Mouse (Mus musculus): ENCODE data around the gene Sucla2. TPM values are rescaled to one million over a fixed set of nuclear protein-coding genes. Genes with fewer than 3 reads are reported as not detected.
"Not testable (repeated sequence)": the region's sequence is repeated elsewhere in the genome, so short reads cannot be mapped to it uniquely, and the experiment has no call there.

Gene Sucla2
- total RNA-seq, 2 experiments from 2014 or later, result 73.1 to 104 TPM

DNA sequence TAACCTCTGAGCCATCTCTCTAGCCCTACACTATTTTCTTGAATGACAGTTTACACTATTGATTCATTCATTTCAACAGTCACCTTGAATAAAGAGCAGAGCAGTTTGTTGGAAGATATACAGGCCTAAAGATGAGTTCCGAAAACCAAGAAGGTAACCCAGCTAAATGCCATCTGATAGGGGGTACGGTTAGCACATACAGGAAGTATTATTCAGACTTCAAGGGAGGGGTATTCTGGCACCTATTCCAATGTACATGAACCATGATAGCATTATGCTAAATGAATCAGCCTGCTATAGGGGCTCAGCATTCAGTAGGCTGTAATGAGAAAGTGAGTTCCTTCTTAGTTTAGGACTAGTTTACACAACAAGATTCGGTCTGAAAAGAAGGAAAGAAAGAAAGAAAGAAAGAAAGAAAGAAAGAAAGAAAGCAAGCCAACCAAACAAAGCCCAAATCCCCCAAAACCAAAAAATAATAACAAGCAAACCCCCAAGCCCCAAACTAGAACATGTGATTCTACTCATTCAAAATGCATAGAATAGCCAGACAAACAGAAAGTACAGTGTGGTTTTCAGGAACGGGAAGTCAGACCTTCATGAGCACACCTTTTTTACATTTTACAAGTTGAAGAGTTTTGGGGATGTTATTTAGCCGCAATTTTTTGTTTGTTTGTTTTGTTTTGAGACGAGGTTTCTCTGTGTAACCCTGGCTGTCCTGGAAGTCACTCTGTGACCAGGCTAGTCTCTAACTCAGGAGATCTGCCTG, 16.3 kb upstream of the Sucla2 start:
- no peak for ATAC-seq (replicated peaks; ENCODE audit: poor library complexity)

DNA sequence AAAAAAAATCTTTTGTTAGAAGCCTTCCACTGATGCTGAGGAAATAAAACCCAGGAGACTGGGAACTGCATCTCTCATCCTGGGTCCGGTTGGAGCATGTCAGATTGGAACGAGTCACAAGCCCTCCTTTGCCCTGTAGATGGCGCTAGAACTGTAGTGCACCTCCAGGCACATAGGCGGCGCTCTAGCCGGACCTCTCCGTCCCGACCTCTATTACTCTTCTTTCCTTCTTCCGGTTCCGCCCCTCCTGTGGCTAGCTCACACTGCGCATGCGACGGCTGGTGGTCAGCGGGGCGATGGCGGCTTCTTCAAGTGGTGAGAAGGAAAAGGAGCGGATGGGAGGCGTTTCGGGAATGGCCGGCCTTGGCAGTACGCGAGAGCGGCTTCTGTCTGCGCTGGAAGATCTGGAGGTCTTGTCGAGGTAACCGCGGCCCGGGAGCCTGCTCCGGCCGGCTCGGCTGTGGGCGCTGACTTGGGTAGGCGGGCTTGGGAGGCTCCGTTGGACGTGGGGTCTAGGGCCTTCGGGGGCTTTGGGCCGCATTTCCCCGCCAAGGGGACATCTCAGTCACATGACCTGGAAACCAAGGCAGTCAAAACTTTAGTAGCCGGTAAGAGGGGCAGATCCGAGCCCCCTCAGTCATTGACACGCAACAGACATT, 15.2 kb upstream of the Sucla2 start, which contains the start of gene Med4:
Med4 (plus strand) TSS at position 261 of the 659 bp plus-strand sequence.
- peak; percentile 89 for ATAC-seq (replicated peaks; ENCODE audit: poor library complexity)

DNA sequence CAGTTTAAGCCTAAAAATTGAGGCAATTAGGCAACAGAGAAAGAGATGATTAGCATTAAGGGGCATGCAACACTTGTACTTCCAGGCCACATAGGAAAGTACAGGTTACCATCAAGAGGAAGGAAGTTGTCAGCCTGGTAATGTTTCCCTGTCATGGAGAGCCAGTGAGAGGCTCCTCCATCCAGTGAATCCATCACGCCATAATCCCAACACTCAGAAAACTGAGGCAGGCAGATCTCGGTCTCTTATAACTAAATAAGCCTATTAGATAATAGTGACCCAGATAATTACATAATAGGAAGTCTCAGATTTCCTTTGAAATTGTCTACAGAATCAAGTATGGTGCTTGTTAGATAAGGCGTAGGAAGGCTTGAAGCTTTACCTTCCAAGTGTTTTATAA, 983 bp upstream of the Sucla2 start:
- ATAC-seq (replicated peaks; ENCODE audit: poor library complexity), result no peak

DNA sequence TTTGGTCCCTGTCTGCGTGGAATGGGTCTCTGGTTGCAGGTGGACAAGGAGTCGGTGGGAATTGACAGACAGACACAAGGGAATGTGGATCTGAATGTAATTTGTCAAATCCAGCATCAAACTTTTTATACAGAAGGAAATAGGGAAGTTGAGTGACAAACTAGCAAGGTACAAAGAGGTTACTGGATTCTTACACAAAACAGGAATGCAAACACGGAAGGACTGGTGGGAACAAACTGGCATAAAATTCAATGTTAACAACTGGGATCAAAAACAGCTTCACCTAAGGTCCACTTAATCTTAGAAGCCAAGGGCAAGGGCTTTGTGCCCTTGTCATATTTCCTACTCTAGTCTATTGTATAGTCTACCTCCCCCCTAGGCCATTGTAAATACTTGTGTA, 3.5 kb downstream of the Sucla2 start:
- not testable (repeated sequence) for ATAC-seq (replicated peaks; ENCODE audit: poor library complexity)

DNA sequence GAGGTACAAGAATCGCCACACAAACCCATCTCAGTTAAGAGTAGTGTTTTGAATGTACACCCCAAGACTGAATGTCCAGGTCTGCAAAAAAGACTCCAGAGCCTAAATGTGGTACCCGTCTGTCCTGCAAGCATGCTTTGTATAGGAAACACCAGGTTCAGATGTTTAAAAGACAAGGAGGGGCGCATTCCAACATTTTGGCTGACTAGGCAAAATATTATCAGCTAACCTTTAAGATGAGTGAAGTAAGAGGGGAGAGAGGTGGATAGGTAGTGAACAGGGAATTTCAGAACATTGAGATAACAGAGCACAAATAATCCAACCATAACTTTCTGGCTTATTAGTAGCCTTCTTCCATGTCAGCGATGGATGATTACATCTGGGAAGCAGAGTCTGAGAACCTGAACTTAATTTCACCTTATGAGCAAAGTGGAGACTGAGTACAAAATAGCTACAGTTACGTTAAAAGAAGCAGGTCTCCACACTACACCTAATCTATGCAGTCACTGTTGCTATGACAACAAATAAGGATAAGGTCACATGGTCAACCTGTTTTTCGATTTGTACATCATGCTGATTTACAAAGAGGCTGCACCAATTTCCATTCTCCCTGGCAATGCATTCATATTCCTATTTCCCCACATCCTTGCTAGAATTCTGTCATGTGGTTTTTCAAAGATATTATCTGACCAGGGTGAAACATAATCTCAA, 8.8 kb downstream of the Sucla2 start:
- no peak for ATAC-seq (replicated peaks; ENCODE audit: poor library complexity)

DNA sequence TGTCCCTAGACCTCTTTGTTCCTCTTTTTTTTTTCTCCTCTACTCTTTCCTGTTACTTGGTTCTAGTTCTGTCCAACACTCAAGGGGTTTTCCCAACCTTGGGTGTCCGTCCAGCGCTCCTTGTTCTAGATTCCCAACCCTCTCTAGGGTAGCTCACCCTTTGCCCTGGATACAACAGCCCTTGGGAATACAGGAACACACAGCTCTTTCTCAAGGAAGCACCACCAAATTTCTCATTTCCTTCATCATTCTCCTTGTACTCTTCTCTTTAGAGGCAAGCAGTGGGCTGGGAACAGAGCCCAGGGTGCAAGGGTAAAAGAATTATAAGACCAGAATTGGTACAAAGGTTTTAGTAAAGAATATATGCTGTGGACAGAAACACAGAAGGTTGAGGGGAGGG, 10.5 kb downstream of the Sucla2 start:
- ATAC-seq (replicated peaks; ENCODE audit: poor library complexity), result no peak

DNA sequence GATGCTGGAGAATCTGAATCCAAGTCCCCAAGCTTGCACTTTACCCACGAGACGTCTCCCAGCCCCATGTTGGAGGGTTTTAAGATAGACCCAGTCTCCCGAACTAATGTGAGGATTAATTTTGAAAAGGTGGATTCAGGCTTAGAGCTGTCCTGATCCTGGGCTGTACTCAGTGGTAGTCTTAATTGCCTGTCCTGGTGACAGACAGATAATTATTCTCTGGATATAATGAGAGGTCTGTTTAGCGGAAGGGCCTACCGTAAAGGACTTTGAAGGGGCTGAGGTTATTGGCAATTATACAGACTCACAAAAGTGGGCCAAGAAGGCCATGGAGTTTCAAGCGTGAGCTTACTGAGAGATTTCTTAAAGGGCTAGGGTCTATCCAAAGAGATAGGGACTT, 18.7 kb downstream of the Sucla2 start:
- no peak for ATAC-seq (replicated peaks; ENCODE audit: poor library complexity)

DNA sequence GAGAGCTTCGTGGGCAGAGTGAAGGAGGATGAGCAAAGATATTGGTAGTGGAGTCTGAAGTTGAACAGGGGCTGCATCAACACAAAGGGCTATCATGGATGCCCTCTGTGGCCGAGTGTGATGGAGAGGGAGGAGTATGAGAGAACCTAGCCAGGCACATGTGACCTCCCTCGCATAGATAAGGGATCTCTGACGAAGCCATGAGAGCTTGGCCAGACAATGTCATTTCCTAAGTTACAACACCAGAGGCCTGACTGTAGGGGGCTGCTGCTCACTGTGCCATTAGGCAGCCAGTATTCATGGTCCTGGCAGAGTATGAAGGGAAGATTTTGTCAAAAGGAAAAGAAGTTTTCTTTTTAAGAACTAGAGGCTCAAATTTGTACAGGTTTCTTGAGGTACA, 21.9 kb downstream of the Sucla2 start:
- ATAC-seq (replicated peaks; ENCODE audit: poor library complexity), result peak; percentile 60

DNA sequence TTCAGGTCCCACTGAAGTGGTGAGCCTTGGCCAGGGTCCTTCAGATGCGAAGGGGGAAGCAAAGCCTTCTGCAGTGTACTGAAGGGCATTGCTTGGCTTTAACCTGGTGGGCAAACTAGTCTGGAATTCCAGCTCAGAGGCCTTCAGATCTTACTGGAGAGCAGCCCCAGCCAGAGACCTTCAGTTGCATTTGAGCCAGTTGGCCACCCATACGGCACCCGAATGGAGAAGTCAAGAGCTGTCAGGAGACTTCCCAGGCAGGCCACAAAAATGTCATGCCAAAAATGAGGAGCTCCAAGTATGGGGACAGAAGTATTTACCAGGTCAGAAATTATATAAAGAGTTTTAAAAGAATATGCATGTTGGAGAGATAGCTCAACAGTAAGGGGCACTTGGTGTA, 22.9 kb downstream of the Sucla2 start, which contains the start of gene Nudt15:
Nudt15 (minus strand) TSS at position 192 of the 400 bp plus-strand sequence.
- ATAC-seq (replicated peaks; ENCODE audit: poor library complexity), result no peak

DNA sequence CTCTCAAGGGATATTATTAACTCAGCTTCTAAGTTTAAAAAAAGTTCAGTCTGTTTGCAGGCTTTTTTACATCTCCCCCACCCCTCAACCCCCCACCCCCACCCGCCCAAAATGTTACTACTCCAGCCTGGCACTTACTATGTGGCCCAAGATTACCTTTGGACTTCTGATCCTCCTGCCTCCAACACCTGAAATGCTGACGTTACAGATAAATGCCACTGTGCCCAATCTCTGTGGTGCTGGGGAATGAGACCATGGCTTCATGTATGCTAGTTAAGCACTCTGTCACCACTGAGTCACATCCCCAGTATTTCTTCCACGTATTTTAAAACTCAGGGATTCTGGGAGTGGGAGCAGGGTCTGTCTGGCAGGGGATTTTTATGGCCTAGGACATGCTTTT, 25.2 kb downstream of the Sucla2 start:
- no peak for ATAC-seq (replicated peaks; ENCODE audit: poor library complexity)

DNA sequence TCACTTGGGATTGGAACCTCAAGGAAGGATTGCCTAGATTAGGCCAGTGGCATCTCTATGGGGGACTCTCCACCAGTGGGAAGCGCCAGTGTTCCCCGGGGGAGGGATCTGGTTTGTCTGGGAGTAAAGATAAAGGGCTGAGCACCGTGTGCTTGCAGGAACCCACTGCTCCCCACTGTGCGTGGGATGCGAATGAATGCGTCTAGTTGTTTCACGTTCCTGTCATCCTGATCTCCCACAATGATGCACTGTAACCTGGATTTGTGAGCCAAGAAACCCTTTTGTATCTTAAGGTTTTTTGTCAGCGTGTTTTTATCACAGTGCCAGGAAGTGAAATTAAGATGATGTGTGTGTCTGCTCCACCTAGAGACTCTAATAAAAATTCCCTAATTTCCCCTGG, 25.6 kb downstream of the Sucla2 start:
- no peak for ATAC-seq (replicated peaks; ENCODE audit: poor library complexity)

DNA sequence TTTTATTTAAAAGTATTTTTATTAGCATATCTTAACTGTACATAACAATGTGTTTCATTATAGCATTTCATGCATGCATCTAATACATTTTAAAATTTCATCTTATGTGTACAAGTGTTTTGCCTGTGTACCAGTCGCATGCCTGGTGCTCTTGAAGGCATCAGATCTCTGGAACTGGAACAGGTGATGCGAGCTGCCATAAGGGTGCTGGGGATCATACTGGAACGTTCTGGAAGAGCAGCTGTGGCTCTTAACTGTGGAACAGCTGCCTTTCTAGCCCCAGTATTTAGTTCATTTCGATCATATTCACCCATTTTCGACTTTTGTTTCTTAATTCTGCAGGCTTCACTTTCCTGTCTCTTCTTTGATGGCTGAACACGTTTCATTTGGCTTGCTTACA, 26.0 kb downstream of the Sucla2 start:
- no peak for ATAC-seq (replicated peaks; ENCODE audit: poor library complexity)

DNA sequence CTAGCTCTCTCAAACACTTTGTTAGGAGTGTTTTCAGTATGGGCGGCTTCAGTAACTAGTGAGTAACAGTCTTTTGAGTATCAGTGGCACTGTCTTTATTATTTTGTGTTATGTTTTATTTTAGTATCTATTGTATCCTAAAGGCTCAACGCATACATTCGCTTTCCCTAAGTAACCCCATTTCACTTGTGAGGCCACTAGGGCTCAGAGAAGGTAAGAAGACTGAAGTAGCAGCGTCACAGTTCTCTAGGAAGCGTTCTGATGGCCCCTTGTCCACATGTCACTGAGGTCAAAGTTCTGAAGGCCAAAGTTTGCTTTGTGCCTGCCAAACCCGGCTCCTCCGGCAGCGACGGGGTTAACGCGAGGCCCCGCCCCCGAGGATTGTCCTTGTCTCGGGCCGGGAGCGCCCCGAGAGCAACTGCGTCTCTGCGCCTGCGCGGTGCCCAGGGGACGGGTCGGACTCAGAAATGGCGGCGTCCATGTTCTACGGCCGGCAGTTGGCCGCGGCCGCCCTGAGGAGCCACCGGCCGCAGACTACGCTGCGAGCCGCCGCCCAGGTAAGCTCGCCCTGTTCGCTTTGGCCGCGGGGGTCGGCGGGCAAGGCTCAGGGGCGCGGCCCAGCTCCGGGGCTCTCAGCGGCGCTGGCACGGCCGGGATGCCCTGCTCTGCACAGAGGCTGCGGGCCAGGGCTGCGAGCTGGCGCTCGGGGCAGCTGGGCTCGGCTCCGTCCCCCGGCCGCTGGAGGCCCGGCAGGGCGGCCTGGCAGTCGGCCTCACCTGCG, 27.4 kb downstream of the Sucla2 start:
- ATAC-seq (replicated peaks; ENCODE audit: poor library complexity), result peak; percentile 98

DNA sequence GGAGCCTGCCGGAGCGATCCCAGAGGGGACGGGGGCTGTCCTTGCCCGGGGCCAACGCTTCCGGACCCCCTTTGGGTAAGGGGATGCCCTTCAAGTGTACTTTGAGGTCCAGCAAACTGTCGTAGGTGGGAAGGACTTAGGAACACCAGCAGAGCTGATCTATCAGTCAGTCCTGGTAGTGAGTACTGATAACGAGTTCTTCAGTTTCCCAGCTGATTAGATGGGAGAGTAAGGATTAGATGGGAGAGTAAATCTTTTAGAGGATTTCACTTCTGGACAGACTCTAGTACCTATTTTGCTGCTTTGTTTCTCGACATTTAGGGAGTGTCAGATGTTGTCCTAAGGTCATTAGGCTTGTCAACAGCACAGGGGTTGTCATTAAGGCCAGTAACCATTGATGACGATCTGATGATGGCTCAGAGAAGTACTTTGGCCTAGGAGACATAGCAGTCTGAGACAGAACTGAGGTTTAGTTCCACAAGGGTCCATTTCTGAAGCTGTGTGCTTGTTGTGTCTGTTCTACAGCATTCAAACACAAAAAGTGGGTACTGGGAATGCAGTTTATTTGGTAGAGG, 28.1 kb downstream of the Sucla2 start:
- ATAC-seq (replicated peaks; ENCODE audit: poor library complexity), result 0 out of 2 replicates have a peak, but pooled peaks have one; percentile 2

DNA sequence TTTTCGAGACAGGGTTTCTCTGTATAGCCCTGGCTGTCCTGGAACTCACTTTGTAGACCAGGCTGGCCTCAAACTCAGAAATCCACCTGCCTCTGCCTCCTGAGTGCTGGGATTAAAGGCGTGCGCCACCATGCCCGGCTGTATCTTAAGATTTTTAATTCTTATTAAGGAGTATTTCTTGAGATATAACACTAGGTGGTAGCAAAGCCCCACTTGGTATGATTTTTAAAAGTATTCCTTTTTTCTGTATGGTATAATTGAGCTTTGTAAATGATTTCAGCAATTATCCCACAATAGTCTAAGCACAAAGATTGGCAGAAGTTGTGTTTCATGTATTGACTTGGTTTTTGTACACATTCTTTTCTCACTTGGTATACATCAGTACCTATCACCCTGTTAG, 44.7 kb downstream of the Sucla2 start:
- ATAC-seq (replicated peaks; ENCODE audit: poor library complexity), result not testable (repeated sequence)

DNA sequence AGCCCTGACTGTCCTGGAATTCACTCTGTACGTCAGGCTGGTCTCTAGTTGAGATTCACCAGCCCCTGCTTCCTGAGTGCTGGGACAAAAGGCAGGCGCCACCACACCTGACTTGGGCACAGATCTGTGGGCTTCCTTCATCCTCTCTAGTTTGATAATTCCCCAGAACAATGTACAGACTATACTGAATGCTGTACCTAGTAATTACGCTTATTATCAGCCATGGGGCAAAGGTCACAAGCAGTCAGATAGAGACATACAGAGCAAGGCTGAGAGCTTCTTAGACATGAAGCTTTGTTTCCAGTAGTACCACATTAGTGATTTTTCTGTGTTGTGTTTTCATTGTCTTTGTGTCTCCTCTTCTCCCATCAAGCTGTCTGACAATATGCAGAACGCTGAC, 46.0 kb downstream of the Sucla2 start:
- ATAC-seq (replicated peaks; ENCODE audit: poor library complexity), result no peak

DNA sequence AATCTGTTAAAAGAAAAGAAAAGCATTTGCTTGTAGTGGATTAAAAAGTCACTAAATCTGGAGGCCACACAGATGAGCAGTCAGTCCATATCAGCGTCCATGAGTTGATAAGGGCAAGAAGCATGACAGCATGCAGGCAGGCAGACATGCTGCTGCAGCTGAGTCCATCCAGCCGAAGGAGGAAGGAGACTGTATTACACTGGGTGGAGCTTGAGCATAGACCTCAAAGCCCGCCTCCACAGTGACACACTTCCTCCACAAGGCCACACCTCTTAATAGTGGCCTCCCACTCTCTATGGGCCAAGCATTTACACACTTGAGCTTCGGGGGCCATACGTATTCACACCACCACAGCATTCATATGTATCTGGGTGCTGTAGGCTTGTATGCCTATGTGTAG, 48.9 kb downstream of the Sucla2 start:
- peak; percentile 58 for ATAC-seq (replicated peaks; ENCODE audit: poor library complexity)

DNA sequence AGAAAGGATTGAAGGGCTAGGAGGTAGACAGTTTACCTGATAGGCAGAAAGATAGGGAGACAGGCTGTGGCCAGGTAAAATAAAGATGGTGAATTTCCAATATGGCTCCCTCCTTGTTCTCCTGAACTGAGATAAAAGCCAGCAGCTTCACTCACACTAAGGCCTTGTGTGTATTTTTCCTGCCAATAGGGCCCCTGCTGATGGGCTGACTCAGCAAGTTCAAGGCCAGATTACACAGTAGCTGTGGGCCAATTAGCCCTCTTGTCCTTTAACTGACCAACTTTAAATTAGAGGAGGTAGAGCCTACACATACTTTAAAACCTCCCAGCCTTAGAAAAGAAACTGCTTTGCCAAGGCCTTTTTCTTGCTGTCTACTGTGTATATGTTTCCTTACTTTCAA, 51.2 kb downstream of the Sucla2 start:
- ATAC-seq (replicated peaks; ENCODE audit: poor library complexity), result no peak

DNA sequence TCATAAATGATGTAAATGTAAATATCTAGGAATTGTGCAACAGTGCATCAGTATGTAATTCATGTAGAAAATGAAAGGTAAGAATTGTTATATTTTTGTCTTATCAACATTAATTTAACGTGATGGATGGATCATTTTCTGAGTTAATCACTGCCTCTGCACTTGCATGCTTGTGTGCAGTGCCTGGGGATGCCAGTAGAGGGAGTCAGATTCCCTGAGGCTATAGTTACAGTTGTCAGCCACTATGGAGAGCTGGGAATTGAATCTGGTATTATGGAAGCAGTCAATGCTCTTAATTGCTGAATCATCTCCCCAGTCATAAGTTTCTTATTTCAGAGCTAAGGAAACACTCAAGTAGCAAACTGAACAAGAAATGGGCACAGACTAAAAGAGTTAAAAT, 63.0 kb downstream of the Sucla2 start:
- peak; percentile 69 for ATAC-seq (replicated peaks; ENCODE audit: poor library complexity)

DNA sequence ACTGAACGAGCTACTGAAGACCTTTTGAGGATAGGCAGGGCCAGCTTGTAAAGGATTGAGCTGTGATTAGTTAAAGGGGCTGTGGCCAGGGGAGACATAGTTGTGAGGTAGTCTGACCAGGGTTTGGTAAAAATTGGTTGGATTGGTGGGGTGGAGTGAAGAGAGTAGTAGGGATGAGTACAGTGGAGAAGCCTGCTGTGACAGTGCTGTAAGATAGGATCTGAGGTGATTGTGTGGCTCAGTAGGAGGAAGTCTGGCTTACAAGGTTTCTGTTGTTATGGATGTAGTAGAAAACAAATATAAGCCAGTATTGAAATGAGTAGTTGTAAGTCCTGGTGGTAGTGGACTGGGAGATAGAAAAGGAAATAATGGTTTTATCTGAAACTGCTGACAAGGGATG, 67.0 kb downstream of the Sucla2 start:
- ATAC-seq (replicated peaks; ENCODE audit: poor library complexity), result no peak

DNA sequence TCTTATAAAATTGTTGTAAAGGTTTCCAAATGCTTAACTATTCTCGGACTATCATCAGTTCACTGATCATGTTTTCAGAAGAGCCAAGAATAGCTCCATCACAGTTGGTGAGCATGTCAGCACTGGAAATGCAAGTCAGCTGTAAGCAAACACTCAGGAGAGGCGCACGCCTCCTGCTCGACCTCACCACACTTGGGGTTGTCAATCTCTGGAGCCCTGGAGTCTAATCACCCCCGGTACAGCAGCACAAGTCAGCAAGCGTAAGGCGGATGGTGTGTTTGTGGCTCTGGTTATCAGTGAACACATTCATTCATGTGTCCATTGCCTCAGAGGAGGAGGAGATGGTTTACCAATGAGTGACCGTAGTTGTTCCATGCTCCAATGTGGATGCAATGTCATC, 74.6 kb downstream of the Sucla2 start:
- ATAC-seq (replicated peaks; ENCODE audit: poor library complexity), result peak; percentile 97
